15 mouse cellular contexts compared by ENCODE assay signal in genomic region chr14:31410123-31410724, GRCm38 (mm10). TPM values are rescaled to one million over a fixed set of nuclear protein-coding genes. Genes with fewer than 3 reads are reported as not detected.
DNase-seq lines count a peak whose midpoint lies in the region; ATAC-seq lines count a peak whose summit lies in the region.
"Had no signal": no experiment of that assay in that cellular context is flagged by ENCODE, and none has a peak within 500 bp of the region (broad histone marks: within the 10 kb centered on the region; RNA-seq: fewer than 3 reads in every experiment).

No protein-coding gene starts in this region.

- 0 out of 2 replicates have a peak, but pooled peaks have one; percentile 4 for ATAC-seq in liver, embryonic 16.5 days (ENCODE audit: low read depth)
- no peak for ATAC-seq in forebrain, embryonic 14.5 days
- ATAC-seq: intestine, embryonic 15.5 days; midbrain, embryonic 15.5 days had no signal

- H3K9me3 ChIP-seq in liver, embryonic 16.5 days (replicated peaks; ENCODE audit: control insufficient read depth, low read length): no peaks in the 10 kb centered on the region
- H3K9me3 ChIP-seq in forebrain, embryonic 14.5 days (replicated peaks; ENCODE audit: control insufficient read depth, low read length): no peaks in the 10 kb centered on the region
- H3K9me3 ChIP-seq: heart, embryonic 12.5 days; intestine, embryonic 15.5 days; midbrain, embryonic 15.5 days had no signal

- no peak overlapping the region for H3K9ac ChIP-seq in liver, embryonic 16.5 days (ENCODE audit: low read depth, low read length)
- no peak overlapping the region for H3K9ac ChIP-seq in forebrain, embryonic 14.5 days (ENCODE audit: low read length)
- H3K9ac ChIP-seq: heart, embryonic 12.5 days; intestine, embryonic 15.5 days; liver, embryonic 14.5 days; midbrain, embryonic 15.5 days had no signal

- 39% methylated on average over 9 of the region's 9 CpGs for WGBS in liver, embryonic 16.5 days (ENCODE audit: insufficient replicate concordance)
- 89% methylated on average over 9 of the region's 9 CpGs for WGBS in forebrain, embryonic 14.5 days

- H3K27ac ChIP-seq in liver, embryonic 16.5 days (ENCODE audit: low read length): peak overlapping the region; percentile 53
- peak overlapping the region; percentile 77 for H3K27ac ChIP-seq in brown adipose tissue, adult 24 weeks (replicated peaks; ENCODE audit: low read depth, low read length)
- H3K27ac ChIP-seq in forebrain, embryonic 14.5 days (ENCODE audit: low read depth, low read length): no peak overlapping the region
- H3K27ac ChIP-seq: intestine, embryonic 15.5 days; liver, embryonic 14.5 days; midbrain, embryonic 15.5 days had no signal

- H3K4me3 ChIP-seq in liver, embryonic 16.5 days (ENCODE audit: low read depth, low read length): no peak overlapping the region
- no peak overlapping the region for H3K4me3 ChIP-seq in brown adipose tissue, adult 24 weeks (ENCODE audit: insufficient read depth, low read depth, low read length)
- H3K4me3 ChIP-seq in forebrain, embryonic 14.5 days (ENCODE audit: low read depth, low read length): no peak overlapping the region
- H3K4me3 ChIP-seq: heart, embryonic 12.5 days; intestine, embryonic 15.5 days; midbrain, embryonic 15.5 days had no signal

- no peaks in the 10 kb centered on the region for H3K27me3 ChIP-seq in liver, embryonic 16.5 days (ENCODE audit: control insufficient read depth, insufficient read depth, low read depth, low read length)
- H3K27me3 ChIP-seq in forebrain, embryonic 14.5 days (replicated peaks; ENCODE audit: control insufficient read depth, insufficient read depth, low read length): no peaks in the 10 kb centered on the region
- H3K27me3 ChIP-seq: heart, embryonic 12.5 days; intestine, embryonic 15.5 days; midbrain, embryonic 15.5 days had no signal

- no peaks in the 10 kb centered on the region for H3K36me3 ChIP-seq in liver, embryonic 16.5 days (ENCODE audit: control insufficient read depth, insufficient read depth)
- peaks cover 26% of the 10 kb centered on the region for H3K36me3 ChIP-seq in forebrain, embryonic 14.5 days (ENCODE audit: control insufficient read depth, insufficient read depth, low read length)
- H3K36me3 ChIP-seq: intestine, embryonic 15.5 days; midbrain, embryonic 15.5 days had no signal

- H3K4me1 ChIP-seq in liver, embryonic 16.5 days (ENCODE audit: control insufficient read depth, low read depth, low read length): peaks cover 64% of the 10 kb centered on the region
- H3K4me1 ChIP-seq in brown adipose tissue, adult 24 weeks (ENCODE audit: control insufficient read depth, insufficient read depth, insufficient read length, low read length): peaks cover 82% of the 10 kb centered on the region
- 0 out of 2 replicates have a peak, but pooled peaks cover 2% of the 10 kb centered on the region for H3K4me1 ChIP-seq in forebrain, embryonic 14.5 days (ENCODE audit: control insufficient read depth, insufficient read depth, low read length)

- peak; percentile 46 for DNase-seq in kidney, adult 11 months
- DNase-seq in kidney, adult 18-20 months: no peak
- no peak for DNase-seq in liver
- DNase-seq in spleen, postnatal 36 days (ENCODE audit: low spot score in 2 of 2): peak; percentile 76 to 77
- DNase-seq in forebrain, embryonic 14.5 days (ENCODE audit: low spot score): no peak
- DNase-seq: adrenal gland, postnatal 36 days; gastrocnemius, postnatal 14 days; right cerebral cortex, postnatal 14 days; thymus, adult 18-20 months had no signal

- no peak overlapping the region for H3K4me2 ChIP-seq in liver, embryonic 16.5 days (ENCODE audit: low read depth, low read length)
- no peak overlapping the region for H3K4me2 ChIP-seq in forebrain, embryonic 14.5 days (ENCODE audit: low read length)
- H3K4me2 ChIP-seq: heart, embryonic 12.5 days; intestine, embryonic 15.5 days; midbrain, embryonic 15.5 days had no signal

RNA-seq across cellular contexts. Expression of gene Sh3bp5, which starts 25.7 kb away (rescaled TPM):
- 19.3 and 22.1 TPM in 2 replicates for polyA plus RNA-seq in liver, embryonic 16.5 days (2015; fragmentation: Nextera tagmentation; extraction: Ambion mirVana)
- 65.9 and 67.5 TPM in 2 replicates for polyA plus RNA-seq in brown adipose tissue, adult 24 weeks (2012; ENCODE audit: insufficient read depth, insufficient read length, missing spikeins)
- 33.9 and 44.8 TPM in 2 replicates for polyA plus RNA-seq in forebrain, embryonic 14.5 days (2014; fragmentation: Nextera tagmentation; extraction: Ambion mirVana)

Comparison
In these comparisons a context has a peak if more than half of its experiments do, and no peak if none do; other contexts are left out.
1. DNase-seq: peak in kidney, adult 11 months (single experiment) and spleen, postnatal 36 days (2 of 2); none in kidney, adult 18-20 months (single experiment), liver (single experiment) and forebrain, embryonic 14.5 days (single experiment).